Mouse (Mus musculus) cerebellum, adult 18-20 months (tissue): ENCODE measurements around the gene Plppr2.
A peak's percentile ranks its signal among the peaks of the same experiment; 100 is the strongest.

Experiments used
- DNase-seq, 2 experiments: peaks; one replicate each; pipeline ENCODE4 v3.0.0; 2021

The Plppr2 gene

DNA sequence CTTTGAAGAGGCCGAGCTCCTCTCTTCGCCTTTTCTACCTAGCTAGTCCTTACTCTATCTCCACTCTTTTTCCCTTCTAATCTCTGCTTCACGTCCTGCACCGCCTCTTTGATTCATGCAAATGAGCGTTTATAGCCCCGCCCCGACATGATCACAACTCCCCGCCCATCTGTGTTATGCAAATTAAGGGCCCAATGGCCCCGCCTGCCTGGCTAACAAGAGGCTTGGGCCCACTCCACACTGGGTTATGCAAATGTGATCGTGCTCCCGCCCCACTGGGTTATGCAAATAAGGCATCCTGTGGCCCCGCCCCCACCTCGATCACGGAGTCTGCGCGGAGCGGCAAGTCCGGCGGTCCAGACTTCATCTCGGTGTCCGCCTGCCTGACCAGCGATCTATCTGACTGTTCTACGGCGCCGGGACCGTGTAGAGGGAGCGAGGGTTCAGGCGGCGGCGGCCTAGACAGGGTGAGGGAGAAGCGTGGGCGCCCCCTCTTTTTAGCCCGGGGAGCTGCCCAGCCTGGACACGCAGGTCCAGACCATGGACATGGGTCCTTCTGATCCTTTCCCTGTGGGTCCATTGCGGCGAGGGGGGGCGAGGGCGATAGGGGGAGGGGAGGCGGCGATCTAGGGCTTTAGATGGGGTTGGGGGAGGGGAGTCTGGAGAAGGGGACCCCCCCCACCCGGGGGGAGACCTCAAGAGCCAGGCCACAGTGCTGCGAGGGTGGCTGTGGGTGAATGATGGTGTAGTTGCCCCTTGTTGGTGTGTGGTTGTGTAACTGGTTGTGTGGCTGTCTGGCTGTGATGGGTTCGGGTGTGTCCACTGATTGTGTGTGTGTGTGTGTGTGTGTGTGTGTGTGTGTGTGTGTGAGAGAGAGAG lies at the start of gene Plppr2:
Gene Plppr2 (plus strand): TSS at position 342 of the 879 bp plus-strand sequence.
- DNase-seq: peak; percentile 99 to 100

DNA sequence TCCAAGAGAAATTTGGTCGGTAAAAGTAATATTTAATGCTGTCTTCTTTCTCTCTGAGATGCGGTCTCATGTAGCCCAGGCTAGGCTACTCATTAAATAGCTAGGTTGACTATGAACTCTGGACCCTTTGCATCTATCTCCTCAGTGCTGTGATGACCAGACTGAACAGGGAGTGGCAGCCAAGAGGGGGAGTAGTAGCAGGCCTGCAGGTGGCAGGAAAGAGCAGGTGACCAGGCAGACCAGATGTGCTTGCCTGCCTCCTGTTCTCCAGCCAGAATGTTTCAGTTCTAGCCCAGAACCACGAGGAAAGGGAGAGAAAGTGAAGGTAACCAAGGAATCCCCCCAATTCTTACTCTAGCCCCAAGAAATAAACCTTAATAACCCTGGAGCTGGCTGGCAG lies 47.6 kb upstream of the Plppr2 start:
- DNase-seq: no peak

DNA sequence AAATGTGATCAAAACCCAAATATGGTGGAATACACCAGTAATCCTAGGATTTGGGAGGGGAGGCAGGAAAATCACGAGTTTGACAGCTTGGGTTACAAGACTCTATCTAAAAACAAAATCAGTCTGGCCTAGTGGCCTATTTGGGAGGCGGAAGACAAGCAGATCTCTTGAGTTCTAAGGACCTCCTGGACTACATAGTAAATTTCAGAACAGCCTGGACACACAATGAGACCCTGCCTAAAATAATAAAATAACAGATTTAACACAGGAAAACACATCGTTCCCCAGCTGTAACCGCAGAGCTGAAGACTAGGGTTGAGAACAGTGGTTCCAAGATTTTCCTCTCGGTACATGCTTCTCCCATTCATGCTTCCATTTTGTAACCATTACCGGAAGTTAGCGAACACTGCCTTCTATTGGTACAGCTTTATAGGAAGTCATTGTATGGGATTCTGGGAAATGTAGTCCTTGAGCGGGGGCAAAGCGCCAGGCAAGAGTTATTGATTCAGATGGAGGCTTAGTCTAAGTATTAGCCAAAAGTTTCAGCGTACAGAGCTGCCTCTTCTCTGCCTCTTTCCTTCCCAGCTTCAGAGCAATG lies 35.5 kb upstream of the Plppr2 start:
- peak; percentile 77 for DNase-seq

DNA sequence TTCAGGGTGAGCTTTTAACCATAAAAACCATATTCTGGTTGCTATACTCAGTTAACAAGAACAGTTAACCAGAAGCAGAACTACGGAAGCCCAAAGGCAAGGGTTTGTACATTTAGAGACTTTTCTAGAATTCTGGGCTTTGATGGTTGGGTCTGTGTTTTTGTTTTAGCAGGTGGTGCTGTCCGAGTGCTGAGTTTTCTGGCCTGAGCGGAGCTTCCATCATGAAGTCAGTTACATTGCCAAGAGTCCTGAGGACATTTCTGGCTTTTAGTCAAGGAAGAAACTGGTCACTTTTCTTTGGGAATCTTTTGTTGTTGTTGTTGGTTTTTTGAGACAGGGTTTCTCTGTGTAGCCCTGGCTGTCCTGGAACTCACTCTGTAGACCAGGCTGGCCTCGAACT lies 32.8 kb upstream of the Plppr2 start:
- DNase-seq: no peak

DNA sequence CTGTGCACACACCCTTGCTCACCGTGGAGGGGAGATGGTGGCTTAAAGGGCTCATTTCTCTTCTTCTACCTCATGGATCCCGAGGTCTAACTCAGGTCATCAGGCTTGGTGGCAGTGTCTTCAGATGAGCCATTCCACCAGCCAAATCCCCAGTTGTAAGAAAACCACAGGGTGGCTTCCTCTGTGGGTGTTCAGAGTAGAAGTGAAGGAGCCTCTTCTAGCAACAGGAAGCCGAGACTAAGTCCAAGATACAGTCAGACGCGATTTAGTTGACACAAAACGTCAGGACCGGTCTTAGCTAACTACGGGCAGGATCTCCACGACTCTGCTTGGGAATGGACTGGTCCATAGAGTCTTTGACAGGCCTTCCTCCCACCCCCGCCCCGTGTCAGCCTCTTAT lies 28.6 kb upstream of the Plppr2 start:
- DNase-seq: no peak

DNA sequence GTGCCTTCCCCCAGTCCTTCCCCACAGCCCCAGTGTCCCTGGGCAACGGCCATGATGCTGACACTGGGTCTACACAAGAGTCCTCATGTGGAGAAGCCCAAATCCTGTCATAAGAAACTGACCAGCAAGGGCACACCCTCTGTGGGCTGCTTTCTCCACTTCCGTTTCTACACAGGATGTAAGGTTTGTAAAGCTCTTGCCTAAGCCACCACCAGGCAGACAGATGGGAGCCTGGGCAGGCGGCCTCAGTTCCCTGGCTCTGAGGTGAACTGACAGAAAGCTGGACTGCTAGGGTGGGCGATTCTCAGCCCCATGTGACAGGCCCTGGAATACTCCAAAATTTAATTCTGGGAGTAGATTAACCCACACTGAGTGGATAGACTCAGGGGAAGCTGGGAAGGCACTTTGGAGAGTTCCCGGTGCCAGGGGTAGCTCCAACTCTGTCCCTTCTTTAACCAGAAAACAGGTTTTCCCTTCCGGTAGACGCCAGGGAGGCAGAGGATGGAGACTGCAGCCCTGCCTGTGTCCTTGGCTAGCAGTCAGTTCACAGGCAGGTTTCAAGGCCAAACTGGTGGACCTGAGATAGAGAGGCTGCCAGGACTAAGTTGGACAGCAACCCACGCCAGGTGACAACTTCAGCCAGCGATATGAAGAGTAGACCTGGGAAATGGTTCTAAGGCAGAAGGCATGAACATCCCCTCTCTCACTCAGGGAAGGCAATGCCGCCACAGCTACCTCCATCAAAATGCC lies 27.2 kb upstream of the Plppr2 start:
- DNase-seq: peak; percentile 28 to 52

DNA sequence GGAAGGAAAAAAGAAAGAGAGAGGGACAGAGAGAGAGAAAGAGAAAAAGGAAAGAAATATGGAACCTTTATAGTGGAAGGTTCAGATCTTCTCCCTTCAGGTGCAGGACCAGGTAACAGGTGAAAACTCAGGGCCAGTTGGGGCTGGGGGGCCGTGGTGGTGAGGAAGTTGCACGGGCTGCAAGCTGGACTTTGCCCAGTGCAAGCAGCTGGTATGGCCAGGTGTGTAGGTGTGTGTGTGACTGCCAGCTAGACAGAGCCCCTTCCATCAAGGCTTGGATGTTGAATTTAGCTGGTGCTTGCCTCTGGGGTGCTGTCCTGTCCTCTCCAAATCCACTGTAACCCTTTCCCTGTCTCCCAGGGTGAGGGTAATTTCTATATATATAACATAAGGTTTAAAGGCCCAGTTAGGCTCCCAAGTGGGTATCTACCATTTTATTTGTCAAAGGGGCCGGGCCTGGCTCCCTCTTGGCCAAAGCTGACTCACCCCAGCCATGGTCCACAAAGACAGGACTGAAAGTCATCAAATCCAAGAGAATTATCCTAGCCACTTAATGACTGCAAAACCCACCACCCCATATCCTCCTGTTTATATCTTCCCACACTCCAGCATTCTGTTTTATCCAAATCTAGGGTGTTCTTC lies 19.9 kb upstream of the Plppr2 start:
- DNase-seq: no peak

DNA sequence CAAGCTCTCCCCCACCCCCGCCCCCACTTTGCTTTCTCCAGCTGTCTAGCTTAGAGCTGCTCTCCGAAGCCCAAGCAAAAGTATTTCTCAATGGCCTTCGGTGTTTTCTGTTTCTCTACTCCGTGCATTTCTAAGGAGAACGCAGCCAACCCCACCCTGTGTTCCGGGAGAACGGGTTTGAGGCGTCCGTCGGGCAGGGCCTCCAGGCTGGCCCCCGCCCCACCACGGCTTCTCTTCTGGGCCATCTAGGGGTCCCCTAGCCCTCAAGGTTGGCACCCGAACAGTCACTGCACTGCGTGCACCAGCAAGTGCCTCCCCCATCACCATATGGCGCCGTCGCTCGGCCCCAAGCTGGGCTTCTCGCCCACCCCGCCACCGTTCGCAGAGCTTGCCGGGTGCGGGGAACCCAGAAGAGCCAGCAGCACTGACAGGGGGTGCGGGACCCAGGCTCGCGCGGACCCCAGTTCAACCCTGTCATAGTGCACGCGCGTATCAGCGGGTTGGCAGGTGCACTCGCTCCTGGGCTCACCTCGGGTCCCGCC lies 19.3 kb upstream of the Plppr2 start:
- peak in 1 of 2 experiments; percentile 45 for DNase-seq

DNA sequence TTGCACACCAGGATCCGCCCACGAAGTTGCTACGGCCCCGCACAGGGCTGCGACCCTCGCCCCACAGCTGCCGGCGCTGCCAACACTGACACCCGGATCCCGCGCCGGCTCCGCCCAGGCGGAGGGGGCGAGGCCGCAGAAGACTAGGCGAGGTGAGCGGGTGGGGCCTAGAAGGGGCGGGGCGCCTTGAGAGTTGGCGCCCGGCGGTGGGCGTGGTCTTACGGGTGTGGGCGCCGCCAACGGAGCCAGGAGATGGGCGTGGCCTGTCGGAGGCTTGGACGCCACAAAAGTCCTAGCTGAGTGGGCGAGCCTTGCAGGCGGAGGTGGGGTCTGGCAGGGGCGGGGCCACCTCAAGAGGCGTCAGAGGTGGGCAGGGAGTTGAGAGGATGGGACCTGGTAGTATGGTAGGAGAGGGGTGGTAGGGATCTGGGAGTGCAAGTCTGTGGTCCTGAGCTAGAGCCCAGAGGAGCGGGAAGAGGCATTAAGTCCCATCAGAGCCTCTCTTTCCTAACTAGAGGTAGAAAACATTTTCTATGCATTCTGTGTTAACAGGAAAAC lies 18.7 kb upstream of the Plppr2 start, which contains the start of gene Rab3d:
Gene Rab3d (minus strand): TSS at position 158 of the 558 bp plus-strand sequence.
- peak; percentile 87 to 89 for DNase-seq

DNA sequence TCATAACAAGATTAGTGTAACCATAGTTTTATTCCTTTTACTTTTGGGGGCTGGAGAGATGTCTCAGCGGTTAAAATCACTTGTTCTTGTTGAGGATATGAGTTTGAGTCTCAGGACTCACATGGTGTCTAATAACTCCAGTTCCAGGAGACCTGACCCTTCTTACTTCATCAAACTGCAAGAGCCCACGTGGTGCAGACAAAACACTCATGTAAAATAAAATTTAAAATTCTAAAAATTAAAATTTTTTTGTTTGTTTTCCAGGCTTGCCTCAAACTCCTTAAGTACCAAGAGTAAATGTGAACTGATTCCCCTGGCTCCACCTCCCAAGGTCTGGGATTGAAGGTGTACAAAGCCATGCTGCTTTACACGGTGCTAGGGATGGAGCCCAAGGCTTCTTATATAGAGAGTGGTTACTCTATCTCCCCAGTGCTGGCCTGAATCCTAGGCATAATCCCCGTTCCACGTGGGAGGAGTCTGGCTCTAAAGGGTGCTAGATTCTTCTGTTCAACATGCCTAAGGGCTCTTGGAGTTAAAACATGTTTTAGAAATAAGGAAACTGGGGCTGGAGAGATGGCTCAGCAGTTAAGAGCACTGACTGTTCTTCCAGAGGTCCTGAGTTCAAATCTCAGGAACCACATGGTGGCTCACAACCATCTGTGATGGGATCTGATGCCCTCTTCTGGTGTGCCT lies 18.0 kb upstream of the Plppr2 start:
- DNase-seq: no peak

DNA sequence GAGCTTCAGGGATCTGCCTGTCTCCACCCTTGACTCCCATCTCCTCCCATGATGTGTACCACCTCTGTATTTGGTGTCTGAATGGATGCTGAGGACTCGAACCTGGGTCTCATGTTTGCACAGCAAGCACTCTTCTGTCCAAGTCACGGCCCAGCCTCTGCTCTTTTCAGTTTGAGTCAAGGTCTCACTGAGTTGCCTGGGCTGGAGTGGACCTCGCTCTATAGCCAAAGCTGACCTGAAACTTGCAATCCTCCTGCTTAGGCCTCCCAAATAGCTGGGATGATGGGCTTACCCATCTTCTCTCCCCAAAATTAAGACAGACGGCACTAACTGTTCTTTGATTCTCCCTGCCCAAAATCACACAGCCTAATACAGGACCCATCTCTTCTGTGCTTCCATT lies 13.8 kb upstream of the Plppr2 start:
- DNase-seq: no peak

DNA sequence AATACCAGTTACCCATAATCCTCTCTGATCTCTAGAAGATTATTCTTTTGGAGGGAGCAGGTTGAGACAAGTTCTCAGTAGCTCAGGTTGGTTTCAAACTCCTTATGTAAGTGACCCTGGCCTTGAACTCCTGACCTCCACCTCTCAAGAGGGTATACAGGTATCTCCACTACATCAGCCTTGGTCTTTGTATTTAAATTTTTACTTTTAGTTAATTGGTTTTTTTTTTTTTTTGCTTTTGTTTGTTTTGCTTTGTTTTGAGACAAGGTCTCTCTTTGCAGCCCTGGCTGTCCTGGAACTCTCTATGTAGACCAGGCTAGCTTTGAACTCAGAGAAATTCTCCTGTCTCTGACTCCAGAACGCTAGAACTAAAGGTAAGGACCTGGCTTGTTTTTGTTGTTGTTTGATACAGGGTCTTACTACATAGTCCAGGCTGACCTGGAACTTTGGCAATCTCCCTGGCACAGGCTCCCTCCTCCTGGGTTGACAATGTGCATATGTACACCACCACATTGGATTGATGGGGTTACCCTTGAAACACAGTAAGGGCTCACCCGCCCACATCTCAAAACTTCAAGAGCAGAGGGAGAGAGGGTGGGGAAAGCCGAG lies 13.2 kb upstream of the Plppr2 start:
- DNase-seq: no peak

DNA sequence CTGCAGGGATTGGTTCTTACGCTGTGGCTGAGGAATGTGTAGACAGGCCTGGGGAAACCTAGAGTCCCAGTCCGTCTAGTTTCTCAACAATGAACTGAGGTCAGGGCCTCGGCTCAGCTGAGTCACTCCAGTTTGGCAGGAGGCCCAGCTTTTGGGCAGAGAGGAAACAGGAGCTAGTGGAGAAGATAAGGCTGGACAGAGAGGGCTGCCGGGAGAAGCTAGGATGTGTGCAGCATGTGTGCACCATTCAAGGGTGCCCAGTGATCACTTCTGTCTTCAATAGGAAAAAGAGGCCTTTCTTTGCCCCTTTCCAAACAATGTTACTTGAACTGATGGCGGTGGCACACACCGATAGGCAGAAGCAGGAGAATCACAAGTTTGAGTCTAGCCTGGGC lies 12.7 kb upstream of the Plppr2 start:
- peak; percentile 62 to 70 for DNase-seq

DNA sequence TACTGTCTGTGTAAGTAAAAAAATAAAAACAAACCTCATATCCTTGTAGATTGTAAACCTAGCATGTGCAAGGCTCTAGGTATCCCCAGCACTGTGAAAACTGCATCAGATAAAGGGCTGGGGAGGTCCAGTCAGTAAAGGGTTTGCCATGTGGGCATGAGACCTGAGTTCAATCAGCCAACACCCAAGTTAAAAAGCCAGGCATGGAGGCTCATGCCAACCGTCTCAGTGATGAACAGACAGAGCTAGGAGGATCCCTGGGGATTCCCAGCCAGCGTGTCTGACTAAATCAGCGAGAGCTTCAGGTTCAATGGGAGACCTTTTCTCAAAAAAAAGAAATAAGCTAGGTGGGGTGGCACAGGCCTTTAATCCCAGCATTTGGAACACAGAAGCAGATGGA lies 11.8 kb upstream of the Plppr2 start:
- no peak for DNase-seq

DNA sequence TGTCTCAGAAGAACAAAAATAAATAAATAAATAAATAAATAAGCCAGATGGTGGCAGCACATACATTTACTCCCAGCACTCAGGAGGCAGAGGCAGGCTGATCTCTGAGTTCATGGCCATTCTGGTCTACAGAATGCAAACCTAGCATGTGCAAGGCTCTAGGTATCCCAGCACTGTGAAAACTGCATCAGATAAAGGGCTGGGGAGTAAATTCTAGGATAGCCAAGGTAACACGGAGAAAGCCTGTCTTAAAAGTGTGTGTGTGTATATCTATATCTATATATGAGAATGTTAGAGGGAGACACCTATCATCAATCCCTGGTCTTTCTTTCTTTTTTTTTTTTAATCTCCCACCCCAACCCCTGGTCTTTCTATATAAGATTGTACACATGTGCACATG lies 11.3 kb upstream of the Plppr2 start:
- DNase-seq: no peak

DNA sequence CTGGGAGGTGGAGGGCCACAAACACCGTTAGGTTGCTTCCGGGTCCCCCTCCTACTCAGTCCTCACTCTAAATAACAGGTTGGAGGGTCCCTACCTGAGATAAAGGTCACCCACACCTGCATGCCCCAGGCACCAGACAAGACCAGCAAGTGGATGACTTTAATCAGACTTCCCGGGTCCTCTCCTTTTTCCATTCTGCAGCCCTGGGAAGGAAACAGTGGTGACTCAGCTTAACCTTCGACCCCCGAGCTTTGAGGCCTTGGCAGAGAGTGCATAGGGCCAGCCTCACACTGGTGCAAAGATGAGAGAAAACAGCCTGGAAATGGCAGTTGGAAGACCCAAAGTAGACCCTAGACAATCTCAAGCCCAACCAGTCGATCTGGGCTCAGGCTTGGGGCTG lies 10.7 kb upstream of the Plppr2 start:
- peak in 1 of 2 experiments; percentile 19 for DNase-seq

DNA sequence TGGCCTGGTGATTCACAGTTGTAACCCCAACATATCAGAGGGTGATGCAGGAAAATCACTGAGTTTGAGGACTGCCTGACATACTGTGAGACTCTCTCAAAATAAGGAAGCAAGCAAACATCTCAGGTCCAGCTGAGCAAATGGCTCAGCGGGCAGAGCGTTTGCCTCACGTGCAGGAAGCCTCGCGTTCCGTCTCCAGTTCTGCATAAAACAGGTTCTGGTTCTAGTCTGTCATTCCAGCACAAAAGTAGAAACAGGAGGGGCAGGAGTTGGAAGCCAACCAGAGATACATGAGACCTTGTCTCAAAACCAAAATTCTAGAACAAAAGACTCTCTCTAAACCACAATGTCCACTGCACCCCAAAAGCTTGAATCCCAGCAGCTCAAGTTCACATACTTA lies 10.0 kb upstream of the Plppr2 start:
- DNase-seq: peak in 1 of 2 experiments; percentile 38

DNA sequence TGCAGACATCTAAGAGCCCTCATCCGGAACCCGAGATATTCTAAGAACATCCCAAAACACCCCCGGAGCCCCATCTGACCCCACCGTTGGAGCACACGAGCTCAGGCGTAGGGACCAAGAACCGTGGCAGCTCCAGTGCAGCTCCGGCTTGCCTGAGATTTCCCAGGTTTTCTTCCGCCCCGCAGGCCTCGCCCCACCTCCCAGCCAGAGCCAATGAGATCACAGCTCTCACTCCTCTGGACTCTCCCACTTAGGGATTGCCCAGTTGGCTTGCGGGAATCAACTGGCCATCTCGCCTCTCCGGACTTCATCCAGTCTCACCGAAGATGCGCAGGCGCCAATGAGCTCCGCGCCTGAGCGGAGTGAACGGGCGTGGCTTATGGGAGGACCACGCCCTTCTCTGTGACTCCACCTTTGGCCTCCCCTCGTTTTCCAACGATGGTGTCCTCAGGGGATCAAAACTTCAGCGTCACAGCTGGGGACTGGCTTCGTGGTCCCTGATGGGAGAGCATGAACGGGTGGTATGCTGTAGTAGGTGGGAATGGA lies 9.6 kb upstream of the Plppr2 start, which contains the start of the genes Ccdc159 and Tmem205:
Gene Ccdc159 (plus strand): TSS at position 264 of the 546 bp plus-strand sequence.
Gene Tmem205 (minus strand): TSS at position 349 of the 546 bp plus-strand sequence.
- peak; percentile 91 to 97 for DNase-seq

DNA sequence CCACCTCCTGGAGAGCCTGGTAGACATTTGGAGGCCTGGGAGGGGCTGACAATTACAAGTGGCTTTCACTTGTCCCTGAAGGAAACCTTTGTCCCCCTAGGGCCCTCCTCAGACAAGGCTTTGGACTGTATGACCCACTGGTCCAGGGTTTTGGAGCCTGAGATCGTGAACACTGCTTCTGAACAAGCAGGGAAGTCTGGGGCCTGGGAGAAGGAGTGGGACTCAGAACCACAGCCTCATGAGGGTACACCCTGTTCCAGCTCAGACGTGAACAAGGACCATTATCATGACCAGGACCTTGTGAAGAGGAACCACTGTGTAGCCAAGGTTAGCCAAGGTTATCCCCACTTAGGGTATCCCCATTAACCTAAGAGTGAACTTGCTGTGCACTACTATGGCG lies 7.6 kb upstream of the Plppr2 start:
- DNase-seq: no peak

DNA sequence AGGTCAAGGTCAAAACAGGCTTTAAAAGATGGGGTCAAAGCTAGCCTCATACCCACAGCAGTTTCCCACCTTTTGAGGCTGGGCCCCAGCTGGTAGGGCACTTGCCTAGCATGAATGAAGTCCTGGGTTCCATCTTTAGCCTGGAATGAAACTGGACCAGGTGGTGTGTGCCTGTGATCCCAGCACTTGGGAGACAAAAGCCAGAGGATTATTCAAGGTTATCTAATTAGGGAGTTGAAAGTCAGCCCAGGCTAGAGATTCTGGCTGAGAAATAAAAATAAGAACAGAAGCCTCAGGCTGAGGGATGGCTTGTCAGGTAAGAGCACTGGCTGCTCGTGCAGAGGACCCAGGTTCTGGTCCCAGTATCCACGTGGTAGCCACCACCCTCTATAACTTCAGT lies 4.8 kb upstream of the Plppr2 start:
- DNase-seq: no peak
